Mouse (Mus musculus) cortical plate, adult 2 months (tissue): ENCODE results near the gene Klhl18.

Experiments
- CTCF ChIP-seq: fragments of 200-500 bp; IDR thresholded peaks from 2 replicates; pipeline ENCODE4 v1.5.1; 2011; ENCODE audit warnings: mild to moderate bottlenecking, control low read depth, low read length; ENCODE audit not compliant: insufficient read depth; ENCODE audit errors: extremely low read depth
- POLR2A ChIP-seq: fragments of 200-500 bp; IDR thresholded peaks from 2 replicates; pipeline ENCODE4 v1.6.1; 2011; ENCODE audit warnings: mild to moderate bottlenecking, low read length, control low read depth; ENCODE audit not compliant: insufficient read depth; ENCODE audit errors: extremely low read depth

DNA sequence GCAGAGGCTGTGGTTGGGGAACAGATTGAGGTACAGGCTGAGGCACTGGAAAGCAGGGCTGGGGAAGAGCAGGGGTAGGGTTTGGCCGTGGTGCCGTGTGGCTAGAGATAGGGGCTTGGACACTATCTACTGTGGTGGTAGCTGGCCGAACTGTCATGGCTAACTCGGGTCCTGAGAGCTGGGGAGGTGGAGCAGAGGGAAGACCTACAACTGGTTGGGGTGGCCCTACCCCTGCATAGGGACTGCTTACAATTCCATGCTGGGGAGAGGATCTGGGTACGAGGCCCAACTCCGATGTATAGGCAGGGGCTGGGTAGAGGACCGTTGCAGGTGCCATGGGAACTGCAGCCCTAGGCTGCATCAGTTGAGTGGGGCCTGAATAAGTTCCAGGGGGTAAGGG lies 88.5 kb downstream of the Klhl18 start:
- TF ChIP-seq POLR2A, result no peak
- no peak for TF ChIP-seq CTCF
